Mouse (Mus musculus) heart, embryonic 12.5 days (tissue): ENCODE data around the gene Tsga10. TPM values are rescaled to one million over a fixed set of nuclear protein-coding genes. Genes with fewer than 3 reads are reported as not detected.
"Not testable (repeated sequence)": the region's sequence is repeated elsewhere in the genome, so short reads cannot be mapped to it uniquely, and the experiment has no call there.

Source experiments
- ATAC-seq: fragments of 200-750 bp; cut with Nextera tagmentation; 2 replicates; pipeline ENCODE4 v1.8.0; 2017; ENCODE audit warnings: moderate TSS enrichment, moderate library complexity; ENCODE audit not compliant: insufficient number of reproducible peaks, low FRiP score
- H3K27ac ChIP-seq: fragments of 300-500 bp; sonication (generic); 2 replicates; pipeline ENCODE4 v1.5.1; 2016; ENCODE audit warnings: mild to moderate bottlenecking, moderate library complexity; ENCODE audit not compliant: poor library complexity, severe bottlenecking
- H3K27me3 ChIP-seq: fragments of 300-500 bp; sonication (generic); replicated peaks from 2 replicates; pipeline ENCODE4 v1.6.1; 2016; ENCODE audit warnings: mild to moderate bottlenecking, moderate library complexity
- H3K36me3 ChIP-seq: fragments of 300-500 bp; sonication (generic); 2 replicates; pipeline ENCODE4 v1.6.1; 2016; ENCODE audit warnings: mild to moderate bottlenecking, moderate library complexity
- H3K4me1 ChIP-seq: fragments of 300-500 bp; sonication (generic); replicated peaks from 2 replicates; pipeline ENCODE4 v1.6.1; 2016; ENCODE audit warnings: mild to moderate bottlenecking
- H3K4me2 ChIP-seq: fragments of 300-500 bp; sonication (generic); 2 replicates; pipeline ENCODE4 v1.6.1; 2016; ENCODE audit warnings: mild to moderate bottlenecking, moderate library complexity
- H3K4me3 ChIP-seq: fragments of 300-500 bp; sonication (generic); 2 replicates; pipeline ENCODE4 v1.5.1; 2016; ENCODE audit warnings: mild to moderate bottlenecking
- H3K9ac ChIP-seq: fragments of 300-500 bp; sonication (generic); 2 replicates; pipeline ENCODE4 v1.6.1; 2016; ENCODE audit warnings: mild to moderate bottlenecking, moderate library complexity
- H3K9me3 ChIP-seq: fragments of 300-500 bp; sonication (generic); replicated peaks from 2 replicates; pipeline ENCODE4 v1.6.1; 2016; ENCODE audit warnings: mild to moderate bottlenecking, moderate library complexity
- WGBS: fragments of 180-500 bp; shearing (Covaris S2); methylation state at CpG from one replicate; pipeline ENCODE4 v1.1.7; 2016; 5-methylcytosine and 5-hydroxymethylcytosine counted together
- polyA plus RNA-seq: library from polyadenylated mRNA; unstranded; fragments of >200 nt; fragmentation: Nextera tagmentation; extraction: Ambion mirVana; gene quantifications from 2 replicates; pipeline ENCODE4 v1.2.1, GENCODE M21; 2016

Gene Tsga10
- polyA plus RNA-seq, 1 experiment from 2014 or later = 5.5 TPM

DNA sequence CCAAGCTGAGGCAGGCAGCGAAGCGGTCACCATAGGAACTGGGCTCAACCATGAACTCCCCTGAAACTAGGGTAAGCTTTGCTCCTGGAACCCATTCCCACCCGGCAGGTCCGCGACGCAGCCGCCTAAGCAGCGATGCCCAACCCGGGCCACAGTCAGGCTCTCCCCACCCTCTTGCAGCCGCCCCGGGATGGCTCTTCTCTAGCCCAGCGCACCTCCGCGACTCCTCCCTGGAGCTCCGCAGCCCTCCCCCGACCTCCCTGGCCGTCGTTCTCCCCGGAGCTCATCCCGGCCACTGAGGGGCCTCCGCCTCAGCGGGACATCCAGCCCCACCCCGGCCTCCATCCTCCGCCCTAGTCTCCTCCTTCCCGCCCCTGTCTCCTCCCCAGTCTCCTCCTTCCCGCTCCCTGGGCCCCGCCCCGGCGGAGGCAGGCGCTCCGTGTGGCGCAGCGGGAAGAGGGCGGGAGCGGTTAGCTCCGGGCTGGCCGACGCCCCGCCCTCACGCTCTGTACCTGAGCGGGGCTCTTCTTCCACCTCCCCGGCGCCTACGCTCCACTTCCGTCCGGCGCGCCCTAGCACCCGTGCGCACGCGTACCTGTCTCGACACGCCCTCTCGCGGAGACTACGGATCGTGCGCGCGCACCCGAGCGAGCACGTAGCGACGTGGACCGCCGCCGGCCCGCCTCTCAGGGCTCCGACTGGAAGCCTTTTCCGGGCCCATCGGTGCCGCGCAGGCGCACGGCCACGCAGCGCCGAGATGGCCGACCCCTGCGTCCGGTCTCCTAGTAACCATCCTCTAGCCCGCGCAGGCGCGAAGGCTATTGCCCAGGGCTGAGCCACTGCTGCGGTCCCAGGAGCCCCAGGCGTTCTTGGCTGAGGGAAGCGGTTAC lies 1.5 kb downstream of the Tsga10 start:
- Histone ChIP-seq H3K9ac (peak overlapping the region; percentile 74), H3K9me3 (no peaks in the 10 kb centered on the region), H3K36me3 (no peaks in the 10 kb centered on the region), H3K4me2 (peak overlapping the region; percentile 67), H3K4me1 (peaks cover 5% of the 10 kb centered on the region), H3K27me3 (peaks cover 8% of the 10 kb centered on the region; the same call in 1 of the 2 replicates), H3K27ac (peak overlapping the region; percentile 82), H3K4me3 (peak overlapping the region; percentile 66)
- WGBS = under 1% methylated on average over 89 of the region's 90 CpGs
- ATAC-seq = peak; percentile 98

DNA sequence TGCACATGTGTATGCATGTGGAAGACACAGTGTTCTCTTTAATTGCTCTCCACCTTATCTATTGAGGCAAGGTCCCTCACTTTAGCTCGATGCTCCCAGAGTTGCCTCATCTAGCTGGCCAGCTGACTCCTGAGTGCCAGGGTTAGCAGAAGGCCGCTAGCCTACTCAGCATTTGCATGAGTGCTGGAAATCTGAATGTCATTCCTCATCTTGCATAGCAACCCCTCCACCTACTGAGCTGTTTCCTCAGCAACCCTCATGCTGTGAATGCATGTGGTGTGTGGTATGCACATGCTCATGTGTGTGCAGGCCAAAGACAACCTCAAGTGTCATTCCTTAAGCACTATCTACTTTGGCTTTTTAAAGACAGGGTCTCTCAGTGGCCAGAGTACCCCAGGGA lies 15.5 kb downstream of the Tsga10 start:
- Histone ChIP-seq H3K4me2 (no peak overlapping the region), H3K27me3 (no peaks in the 10 kb centered on the region), H3K4me3 (no peak overlapping the region), H3K36me3 (peaks cover 6% of the 10 kb centered on the region; the same call in 1 of the 2 replicates), H3K27ac (no peak overlapping the region), H3K9me3 (no peaks in the 10 kb centered on the region), H3K4me1 (peaks cover 6% of the 10 kb centered on the region), H3K9ac (no peak overlapping the region)
- 34% methylated on average over 2 of the region's 2 CpGs for WGBS
- no peak for ATAC-seq

DNA sequence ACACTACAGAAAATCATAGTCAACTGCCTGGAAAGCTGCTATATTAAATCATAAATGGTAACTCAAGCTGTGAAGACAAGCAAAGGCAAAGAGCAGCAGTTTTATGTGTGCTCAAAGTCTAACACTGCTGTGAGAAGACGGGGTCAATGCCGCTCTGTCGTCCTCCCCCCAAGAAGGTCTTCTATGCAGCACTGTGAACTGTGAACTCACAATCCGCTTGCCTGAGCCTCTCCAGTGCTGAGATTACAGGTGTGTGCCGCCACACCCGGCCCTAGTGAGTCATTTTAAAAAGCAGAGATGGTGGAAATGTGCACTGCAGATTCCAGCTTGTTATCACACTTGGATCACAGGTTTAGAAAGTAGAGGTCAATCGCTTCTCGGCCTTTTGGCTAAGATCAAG lies 19.4 kb downstream of the Tsga10 start:
- Histone ChIP-seq H3K27ac (no peak overlapping the region), H3K9me3 (no peaks in the 10 kb centered on the region), H3K36me3 (no peaks in the 10 kb centered on the region), H3K27me3 (no peaks in the 10 kb centered on the region), H3K4me1 (peaks cover 6% of the 10 kb centered on the region), H3K4me3 (no peak overlapping the region), H3K9ac (no peak overlapping the region), H3K4me2 (no peak overlapping the region)
- 73% methylated on average over 8 of the region's 8 CpGs for WGBS
- ATAC-seq = no peak

GRCm38 (mm10) chr1:37831681-37832080 lies 34.5 kb downstream of the Tsga10 start:
- H3K4me1 ChIP-seq = no peaks in the 10 kb centered on the region
- ATAC-seq = no peak
- WGBS = 49% methylated on average over 2 of the region's 2 CpGs
- no peak overlapping the region for H3K9ac ChIP-seq
- H3K4me2 ChIP-seq = no peak overlapping the region
- H3K4me3 ChIP-seq = no peak overlapping the region
- H3K9me3 ChIP-seq = no peaks in the 10 kb centered on the region
- H3K27me3 ChIP-seq = no peaks in the 10 kb centered on the region
- no peak overlapping the region for H3K27ac ChIP-seq
- H3K36me3 ChIP-seq = peaks cover 8% of the 10 kb centered on the region

- H3K27ac ChIP-seq, H3K4me2 ChIP-seq, H3K36me3 ChIP-seq, H3K4me1 ChIP-seq, H3K4me3 ChIP-seq, H3K9ac ChIP-seq, H3K27me3 ChIP-seq, H3K9me3 ChIP-seq, ATAC-seq: not testable (repeated sequence)
- 68% methylated on average over 1 of the region's 1 CpGs for WGBS
Measured at GRCm38 (mm10) chr1:37802291-37802690, 63.9 kb downstream of the Tsga10 start.

- 96% methylated on average over 2 of the region's 2 CpGs for WGBS
- no peaks in the 10 kb centered on the region for H3K27me3 ChIP-seq
- ATAC-seq = no peak
Measured at GRCm38 (mm10) chr1:37800298-37800697, 65.9 kb downstream of the Tsga10 start.

GRCm38 (mm10) chr1:37799505-37799904 lies 66.7 kb downstream of the Tsga10 start:
- no peaks in the 10 kb centered on the region for H3K9me3 ChIP-seq
- H3K9ac ChIP-seq = no peak overlapping the region
- H3K4me2 ChIP-seq = no peak overlapping the region
- H3K27ac ChIP-seq = no peak overlapping the region
- H3K4me3 ChIP-seq = no peak overlapping the region
- no peaks in the 10 kb centered on the region for H3K36me3 ChIP-seq
- no peaks in the 10 kb centered on the region for H3K27me3 ChIP-seq
- H3K4me1 ChIP-seq = no peaks in the 10 kb centered on the region
- ATAC-seq = no peak
- WGBS = 60% methylated on average over 3 of the region's 3 CpGs

More at GRCm38 (mm10) chr1:37800298-37800697, 65.9 kb downstream of the Tsga10 start:
- H3K4me3 ChIP-seq = no peak overlapping the region
- H3K4me2 ChIP-seq = no peak overlapping the region
- no peaks in the 10 kb centered on the region for H3K4me1 ChIP-seq
- no peaks in the 10 kb centered on the region for H3K9me3 ChIP-seq
- H3K36me3 ChIP-seq = no peaks in the 10 kb centered on the region
- no peak overlapping the region for H3K27ac ChIP-seq
- H3K9ac ChIP-seq = no peak overlapping the region

GRCm38 (mm10) chr1:37759407-37759806 lies 106.8 kb downstream of the Tsga10 start:
- Histone ChIP-seq H3K4me2 (no peak overlapping the region), H3K27me3 (no peaks in the 10 kb centered on the region), H3K9ac (no peak overlapping the region), H3K4me1 (no peaks in the 10 kb centered on the region), H3K27ac (no peak overlapping the region), H3K4me3 (no peak overlapping the region), H3K9me3 (no peaks in the 10 kb centered on the region), H3K36me3 (no peaks in the 10 kb centered on the region)
- ATAC-seq = no peak

DNA sequence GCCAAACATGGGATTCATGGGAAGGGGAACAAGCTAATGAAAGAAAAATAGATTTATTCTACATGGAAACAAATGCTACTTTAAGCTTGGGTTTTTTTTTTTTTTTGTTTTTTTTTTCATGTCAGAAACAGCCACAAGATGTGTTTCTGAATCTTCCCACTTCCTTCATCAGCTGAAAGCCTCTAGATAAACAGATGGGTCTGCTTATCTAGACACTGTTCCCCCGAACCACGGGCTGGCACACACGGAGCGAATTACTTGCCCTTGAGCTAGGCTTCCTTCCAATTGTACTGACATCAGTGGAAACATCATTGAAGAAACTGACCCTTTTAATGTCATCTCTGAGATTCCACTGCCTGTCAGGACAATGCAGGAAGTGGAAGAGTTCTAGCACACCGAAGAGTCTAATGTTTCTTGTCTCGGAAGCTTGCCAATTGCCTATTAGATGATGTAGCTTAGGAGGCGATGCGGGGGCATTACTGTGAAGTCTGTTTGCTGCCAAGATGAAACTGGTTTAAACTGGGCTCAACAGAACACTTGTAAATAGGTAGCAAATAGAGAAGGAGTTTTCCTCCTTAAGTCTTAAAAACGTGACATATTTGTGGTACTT lies 121.5 kb downstream of the Tsga10 start:
- no peak for ATAC-seq
- Histone ChIP-seq H3K36me3 (no peaks in the 10 kb centered on the region), H3K9ac (no peak overlapping the region), H3K4me2 (no peak overlapping the region), H3K27me3 (no peaks in the 10 kb centered on the region; the same call in 1 of the 2 replicates), H3K4me1 (no peaks in the 10 kb centered on the region), H3K4me3 (no peak overlapping the region), H3K9me3 (peaks cover 4% of the 10 kb centered on the region; the same call in 1 of the 2 replicates), H3K27ac (no peak overlapping the region)
- WGBS = 66% methylated on average over 9 of the region's 9 CpGs

DNA sequence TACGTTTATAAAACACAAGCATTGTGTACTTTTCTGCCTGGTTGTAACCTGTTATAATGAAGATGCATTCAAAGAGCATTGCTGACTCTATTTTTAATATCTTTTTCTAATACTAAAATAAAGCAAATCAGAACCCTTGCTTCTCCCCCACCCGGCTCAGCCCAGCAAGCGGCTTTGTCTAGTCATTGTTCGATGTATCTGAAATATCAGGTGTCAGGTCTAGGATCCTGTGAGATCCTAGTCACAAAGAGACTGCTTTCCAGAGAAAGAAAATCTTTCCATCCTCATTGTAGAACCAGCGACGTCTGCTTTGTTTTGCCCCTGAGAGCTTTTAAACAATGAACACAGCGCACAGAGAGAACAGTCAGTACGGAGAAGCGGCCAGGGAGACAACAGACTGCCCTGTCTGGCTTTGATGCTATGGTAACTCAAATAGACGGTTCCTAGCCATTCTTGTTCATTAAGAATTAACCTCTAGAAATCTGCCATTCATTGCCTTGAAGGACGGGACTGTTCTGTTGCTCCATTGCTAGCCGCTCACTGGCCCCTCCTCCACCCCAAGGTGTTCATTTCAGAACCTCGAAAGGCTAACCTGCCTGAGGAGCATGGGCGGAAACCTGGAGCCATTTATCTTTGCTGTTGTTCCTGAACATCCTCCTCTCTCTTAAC lies 123.5 kb downstream of the Tsga10 start:
- H3K4me2 ChIP-seq = no peak overlapping the region
- ATAC-seq = no peak

GRCm38 (mm10) chr1:37742126-37742525 lies 124.1 kb downstream of the Tsga10 start:
- H3K4me3 ChIP-seq = no peak overlapping the region
- no peaks in the 10 kb centered on the region for H3K4me1 ChIP-seq
- H3K36me3 ChIP-seq = no peaks in the 10 kb centered on the region
- no peaks in the 10 kb centered on the region; the same call in 1 of the 2 replicates for H3K27me3 ChIP-seq
- no peak for ATAC-seq
- 87% methylated on average over 11 of the region's 11 CpGs for WGBS
- H3K9ac ChIP-seq = no peak overlapping the region
- H3K9me3 ChIP-seq = peaks cover 4% of the 10 kb centered on the region; the same call in 1 of the 2 replicates
- H3K4me2 ChIP-seq = no peak overlapping the region
- H3K27ac ChIP-seq = no peak overlapping the region

More for the DNA sequence above, 123.5 kb downstream of the Tsga10 start:
- Histone ChIP-seq H3K27me3 (no peaks in the 10 kb centered on the region; the same call in 1 of the 2 replicates), H3K4me1 (no peaks in the 10 kb centered on the region), H3K9ac (no peak overlapping the region), H3K4me3 (no peak overlapping the region), H3K27ac (no peak overlapping the region), H3K9me3 (peaks cover 4% of the 10 kb centered on the region; the same call in 1 of the 2 replicates), H3K36me3 (no peaks in the 10 kb centered on the region)
- 73% methylated on average over 14 of the region's 14 CpGs for WGBS
